Mouse (Mus musculus) cerebellum, adult 11-12 months (tissue): Measurements from ENCODE around the gene Aqp1.

Experiments used
- DNase-seq: peaks from one replicate; pipeline ENCODE4 v3.0.0; 2022

Gene Aqp1

DNA sequence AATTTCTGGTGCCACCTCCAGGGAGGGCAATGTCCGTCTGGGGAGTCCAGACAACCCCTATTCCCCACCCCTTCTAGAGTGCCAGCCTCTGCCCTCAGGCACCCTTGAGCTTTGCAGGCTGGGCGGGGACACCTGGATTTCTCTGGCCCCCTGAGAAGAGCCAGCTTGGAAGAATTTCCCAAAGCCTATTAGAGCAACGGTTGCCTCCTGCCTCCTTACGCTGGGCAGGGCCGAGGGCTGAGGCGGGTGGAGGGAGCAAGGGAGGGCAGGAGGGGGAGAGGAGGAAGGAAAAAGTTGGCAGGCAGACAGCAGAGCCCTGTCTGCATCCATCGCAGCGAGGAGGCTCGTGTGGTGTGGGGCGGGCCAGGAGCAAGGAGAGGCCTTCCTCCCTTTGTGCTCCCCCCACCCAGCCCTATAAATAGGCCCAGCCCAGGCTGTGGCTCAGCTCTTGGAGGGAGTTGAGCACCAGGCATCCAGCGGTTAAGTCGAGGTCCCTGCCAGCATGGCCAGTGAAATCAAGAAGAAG lies at the start of gene Aqp1:
Aqp1 (plus strand) TSS at position 444 of the 526 bp plus-strand sequence.
- DNase-seq = no peak

- no peak for DNase-seq
Measured at GRCm38 (mm10) chr6:55288007-55288602, 48.1 kb upstream of the Aqp1 start.

GRCm38 (mm10) chr6:55294549-55295131 lies 41.6 kb upstream of the Aqp1 start:
- DNase-seq = no peak

- no peak for DNase-seq
Measured at GRCm38 (mm10) chr6:55295325-55295724, 40.9 kb upstream of the Aqp1 start.

- no peak for DNase-seq
Measured at GRCm38 (mm10) chr6:55299482-55299881, 36.8 kb upstream of the Aqp1 start.

GRCm38 (mm10) chr6:55299917-55300316 lies 36.3 kb upstream of the Aqp1 start:
- DNase-seq = no peak

DNA sequence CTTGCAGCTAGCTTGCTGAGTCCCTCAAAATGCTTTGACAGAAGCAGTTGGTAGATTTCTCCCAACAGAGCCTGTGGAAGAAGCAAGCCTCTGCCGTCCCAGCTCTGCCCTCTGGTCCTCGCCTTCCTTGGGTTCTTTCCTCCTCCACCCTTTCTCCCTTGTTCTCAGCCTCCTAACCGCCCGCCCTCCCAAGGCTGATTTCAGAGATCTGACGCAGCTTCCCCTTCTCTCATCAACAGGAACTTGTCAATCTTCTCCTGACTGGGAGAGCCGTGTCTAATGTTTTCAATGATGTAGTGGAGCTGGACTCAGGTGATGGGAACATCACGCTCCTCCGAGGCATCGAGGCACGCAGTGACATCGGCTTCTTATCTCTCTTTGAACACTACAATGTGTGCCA lies 35.5 kb upstream of the Aqp1 start:
- DNase-seq = no peak

- DNase-seq = no peak
Measured at GRCm38 (mm10) chr6:55310179-55310578, 26.1 kb upstream of the Aqp1 start.

GRCm38 (mm10) chr6:55311962-55312361 lies 24.3 kb upstream of the Aqp1 start:
- no peak for DNase-seq

DNA sequence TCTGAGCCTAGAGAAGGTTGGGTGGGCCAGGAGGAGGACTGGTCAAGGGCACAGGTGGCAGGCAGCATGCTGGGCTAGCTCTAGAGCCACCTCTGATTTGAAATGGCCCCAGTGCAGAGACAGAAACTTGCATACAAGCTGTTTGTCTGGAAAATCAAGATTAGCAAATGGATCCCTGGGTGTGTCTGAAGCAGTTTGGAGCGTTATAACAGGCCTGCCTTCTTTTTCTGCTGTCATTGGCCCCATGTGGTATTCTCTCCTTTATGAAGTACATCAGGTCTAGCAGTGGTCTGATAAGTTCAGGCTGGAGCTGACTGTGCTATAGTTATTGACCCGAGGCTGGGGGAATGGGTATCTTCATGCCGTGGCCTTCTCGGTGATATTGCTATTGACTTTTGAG lies 22.3 kb upstream of the Aqp1 start:
- peak; percentile 26 for DNase-seq

DNA sequence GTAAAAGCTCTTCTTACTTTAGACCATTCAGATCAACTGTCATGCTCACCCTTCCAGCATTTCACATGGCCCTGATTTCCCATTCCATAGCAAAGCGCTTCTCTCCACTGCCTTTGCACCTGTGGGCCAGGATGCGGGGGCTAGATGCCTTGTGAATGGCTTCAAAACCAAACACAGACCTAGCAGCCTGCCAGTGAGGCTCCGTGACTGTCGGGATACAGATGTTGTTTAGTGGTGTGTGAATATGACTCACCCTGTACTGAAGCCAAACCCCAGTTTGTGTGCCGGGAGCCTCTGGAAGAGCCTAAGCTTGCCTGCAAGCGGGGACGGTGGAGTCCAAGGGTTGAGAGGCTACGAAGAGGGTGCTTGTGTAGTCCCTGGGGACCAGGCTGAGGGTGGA lies 21.6 kb upstream of the Aqp1 start:
- no peak for DNase-seq

- DNase-seq = no peak
Measured at GRCm38 (mm10) chr6:55318597-55318996, 17.6 kb upstream of the Aqp1 start.

DNA sequence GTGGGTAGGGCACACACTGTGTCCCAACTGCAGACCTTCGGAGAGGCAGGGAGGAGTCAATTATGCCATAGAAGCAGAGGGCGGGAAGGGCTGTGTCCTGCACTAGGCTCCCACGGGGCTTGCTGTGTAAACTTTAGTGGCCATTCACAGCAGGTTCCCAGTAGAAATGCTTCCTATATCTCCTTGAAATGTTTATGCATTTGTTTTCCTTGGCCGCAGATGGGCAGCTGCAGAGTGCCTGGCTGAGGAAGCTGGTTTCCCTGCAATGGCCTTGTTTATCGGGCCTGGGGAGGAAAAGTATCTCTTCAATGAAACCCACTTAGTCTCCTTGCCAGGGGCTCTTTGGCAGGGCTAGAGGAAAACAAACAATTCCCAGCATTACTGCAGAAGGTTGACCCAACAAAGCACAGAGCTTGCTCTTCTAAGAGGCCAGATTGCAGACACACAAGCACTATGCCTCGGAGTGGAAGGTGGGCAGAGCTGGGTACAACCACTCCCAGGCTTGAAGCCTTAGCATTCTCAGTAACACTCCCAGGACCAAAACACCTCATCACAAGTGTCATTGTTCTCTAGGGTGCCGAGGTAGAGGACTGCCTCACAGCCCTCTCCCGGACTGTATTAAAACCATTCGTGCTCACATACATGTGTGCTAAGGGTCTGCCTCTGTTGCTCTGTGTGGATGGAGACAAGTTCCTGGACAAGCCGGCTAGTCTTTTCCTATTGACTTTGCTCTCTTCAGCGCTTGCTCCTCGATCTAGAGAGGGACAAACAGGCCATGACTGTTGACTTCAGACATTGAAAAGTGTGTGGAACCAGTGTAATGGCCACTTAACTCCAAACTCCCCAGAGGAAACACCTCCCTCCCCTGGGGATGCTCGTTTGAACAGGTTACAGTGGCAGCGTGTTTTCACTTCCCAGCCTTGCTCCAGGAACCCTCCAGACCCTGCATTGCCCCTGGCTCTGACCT lies 16.4 kb upstream of the Aqp1 start:
- no peak for DNase-seq

GRCm38 (mm10) chr6:55320894-55321293 lies 15.3 kb upstream of the Aqp1 start:
- DNase-seq = no peak

DNA sequence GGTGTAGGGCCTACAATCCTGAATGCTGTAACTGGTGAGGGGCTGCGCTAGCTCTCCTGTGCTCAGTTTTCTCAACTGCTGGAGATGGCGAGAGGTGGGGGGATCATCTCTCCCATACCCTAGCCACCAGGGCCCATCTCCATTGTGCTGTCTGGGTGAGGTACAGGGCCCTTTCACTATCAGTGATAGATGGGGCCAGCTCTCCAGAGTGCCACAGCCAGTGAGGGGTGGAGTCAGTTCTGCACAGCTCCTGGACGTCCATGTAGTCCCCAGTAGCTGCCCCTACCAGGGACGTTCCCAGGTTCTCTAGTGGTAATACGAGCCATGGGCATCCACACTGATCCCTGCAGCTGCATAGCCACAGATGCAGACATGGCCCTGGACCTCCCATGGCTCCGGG lies 14.7 kb upstream of the Aqp1 start:
- no peak for DNase-seq

DNA sequence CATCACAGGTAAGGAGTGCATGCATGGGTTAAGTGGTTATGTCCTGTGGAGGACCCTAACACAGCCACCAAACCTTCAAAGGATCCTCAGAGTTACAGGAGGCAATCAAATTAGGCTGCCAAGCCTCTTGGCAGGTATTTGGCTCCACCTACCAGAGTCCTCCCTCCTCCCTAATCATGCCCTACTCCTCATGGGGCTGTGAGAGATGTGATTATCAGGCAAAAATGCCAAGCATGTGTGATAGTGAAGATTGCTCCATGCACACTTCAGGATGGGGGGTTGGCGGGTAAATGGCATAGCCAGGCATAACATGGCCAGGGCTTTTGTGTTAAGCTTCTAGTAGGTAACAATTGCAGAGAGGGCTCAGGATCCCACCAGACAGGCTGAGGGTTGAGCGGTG lies 13.3 kb upstream of the Aqp1 start:
- DNase-seq = no peak

- no peak for DNase-seq
Measured at GRCm38 (mm10) chr6:55323908-55324634, 12.2 kb upstream of the Aqp1 start.

DNA sequence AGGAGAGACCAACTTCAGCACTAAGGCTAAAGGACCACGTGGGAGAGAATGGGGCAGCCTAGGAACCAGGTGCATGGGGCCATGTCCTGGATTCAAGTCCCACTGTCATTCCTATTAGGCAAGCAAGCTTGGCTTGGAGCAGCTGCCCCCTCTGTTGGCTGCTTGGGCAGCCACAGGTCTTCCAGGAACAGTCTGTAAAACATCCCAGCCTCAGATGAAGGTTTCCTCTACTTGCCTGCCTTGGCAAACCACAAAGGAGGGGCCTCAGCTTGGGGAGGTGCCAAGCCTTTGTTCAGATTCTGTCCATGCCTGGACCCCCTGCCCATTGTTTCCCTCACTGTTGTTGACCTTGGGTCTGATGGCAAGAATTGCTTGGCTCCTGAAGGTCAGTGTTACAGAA lies 11.4 kb upstream of the Aqp1 start:
- no peak for DNase-seq

- no peak for DNase-seq
Measured at GRCm38 (mm10) chr6:55326299-55326698, 9.9 kb upstream of the Aqp1 start.

DNA sequence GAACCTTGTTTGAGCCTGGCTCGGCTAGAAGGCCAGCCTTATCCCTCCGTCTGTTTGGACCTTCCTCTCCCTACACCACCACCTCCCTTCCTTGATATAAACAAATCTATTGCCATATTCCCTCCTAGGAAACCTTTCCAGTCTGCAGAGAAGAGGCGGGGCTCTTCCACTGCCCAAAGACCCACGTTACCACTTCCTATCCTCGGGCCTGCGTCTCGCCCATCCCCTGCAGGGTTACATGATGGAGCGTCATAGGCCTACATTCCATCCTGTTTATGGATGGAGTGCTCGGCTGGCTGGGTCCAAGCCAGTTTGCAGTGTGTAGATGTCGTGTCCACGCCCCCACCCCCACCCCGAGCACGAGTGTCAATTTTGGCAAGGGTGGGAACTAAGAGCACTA lies 8.9 kb upstream of the Aqp1 start:
- no peak for DNase-seq

GRCm38 (mm10) chr6:55328179-55328578 lies 8.1 kb upstream of the Aqp1 start:
- DNase-seq = no peak

GRCm38 (mm10) chr6:55331315-55331714 lies 4.9 kb upstream of the Aqp1 start:
- DNase-seq = no peak
